Mouse (Mus musculus): ENCODE results near the gene Pitpnm3.

Pitpnm3 gene

DNA sequence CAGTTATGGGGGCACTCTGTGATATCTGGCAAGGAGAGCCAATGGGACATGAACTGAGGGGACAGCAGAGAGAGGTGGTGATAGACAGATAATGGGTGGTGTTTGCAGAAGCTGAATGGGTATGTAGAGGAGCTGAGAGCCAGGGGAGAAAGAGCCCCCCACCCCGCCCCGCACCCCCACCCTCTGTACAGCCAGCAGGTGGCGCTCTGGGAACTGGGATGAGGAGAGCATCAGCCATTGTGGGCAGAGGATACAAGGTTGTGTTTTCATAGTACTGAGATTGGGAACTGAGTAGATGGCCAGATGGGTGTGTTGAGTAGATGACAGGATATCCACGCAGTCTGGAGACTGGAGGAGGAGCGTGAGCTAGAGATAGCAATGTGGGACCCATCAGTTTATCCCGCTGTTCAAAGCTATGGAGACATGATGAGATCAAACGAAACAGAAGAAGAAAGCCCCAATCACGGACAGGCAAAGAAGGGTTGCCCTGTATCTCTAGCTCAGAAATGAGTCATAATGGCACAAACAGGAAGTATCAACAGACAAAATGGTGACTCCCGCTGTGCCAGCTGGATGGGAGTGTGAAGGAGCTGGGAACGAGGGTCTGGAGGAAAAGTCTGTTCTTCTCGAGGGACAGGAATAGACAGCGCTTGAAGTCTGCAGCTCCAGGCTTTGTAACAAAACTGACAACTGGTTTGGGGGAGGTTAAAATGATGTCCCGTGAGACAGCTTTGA, 118.9 kb downstream of the Pitpnm3 start:
- no peak for DNase-seq (ENCODE audit: low read depth, low spot score)
- H3K36me3 ChIP-seq (ENCODE audit: control insufficient read depth, insufficient read depth, low read length, poor library complexity, severe bottlenecking): no peaks in the 10 kb centered on the region
- H3K27me3 ChIP-seq (ENCODE audit: control insufficient read depth, insufficient read depth, low read length, poor library complexity, severe bottlenecking): no peaks in the 10 kb centered on the region

GRCm38 (mm10) chr11:72014674-72015073, 120.9 kb downstream of the Pitpnm3 start:
- no peak for DNase-seq (ENCODE audit: low read depth, low spot score)
- Histone ChIP-seq H3K36me3 (ENCODE audit: control insufficient read depth, insufficient read depth, low read length, poor library complexity, severe bottlenecking) (no peaks in the 10 kb centered on the region), H3K27me3 (ENCODE audit: control insufficient read depth, insufficient read depth, low read length, poor library complexity, severe bottlenecking) (no peaks in the 10 kb centered on the region)

DNA sequence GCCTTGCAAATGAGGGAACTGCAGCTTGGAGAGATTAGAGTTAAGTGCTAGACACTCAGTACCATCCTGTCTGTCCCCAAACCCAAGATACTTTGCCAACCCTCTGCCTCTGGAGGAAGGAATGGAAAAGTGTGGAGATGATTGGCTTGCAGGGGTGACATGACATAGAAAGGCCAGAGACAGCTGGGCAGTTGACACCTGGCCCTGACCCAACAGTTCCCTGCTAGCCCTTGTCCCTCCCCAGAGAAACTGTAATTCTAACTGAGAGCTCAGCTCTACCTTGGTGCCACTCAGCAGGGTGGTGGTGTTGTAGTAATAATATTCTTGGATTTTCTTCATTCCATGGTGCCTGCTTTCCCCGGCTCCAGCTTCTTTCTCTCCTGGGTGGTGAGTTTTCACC, 123.6 kb downstream of the Pitpnm3 start:
- H3K36me3 ChIP-seq (ENCODE audit: control insufficient read depth, insufficient read depth, low read length, poor library complexity, severe bottlenecking): no peaks in the 10 kb centered on the region

GRCm38 (mm10) chr11:72010940-72011722, 124.4 kb downstream of the Pitpnm3 start:
- no peaks in the 10 kb centered on the region for H3K36me3 ChIP-seq (ENCODE audit: control insufficient read depth, insufficient read depth, low read length, poor library complexity, severe bottlenecking)
- no peaks in the 10 kb centered on the region for H3K27me3 ChIP-seq (ENCODE audit: control insufficient read depth, insufficient read depth, low read length, poor library complexity, severe bottlenecking)

More for the DNA sequence above, 123.6 kb downstream of the Pitpnm3 start:
- no peak for DNase-seq (ENCODE audit: low read depth, low spot score)
- H3K27me3 ChIP-seq (ENCODE audit: control insufficient read depth, insufficient read depth, low read length, poor library complexity, severe bottlenecking): no peaks in the 10 kb centered on the region

GRCm38 (mm10) chr11:72010367-72010766, 125.2 kb downstream of the Pitpnm3 start:
- Histone ChIP-seq H3K27me3 (ENCODE audit: control insufficient read depth, insufficient read depth, low read length, poor library complexity, severe bottlenecking) (no peaks in the 10 kb centered on the region), H3K36me3 (ENCODE audit: control insufficient read depth, insufficient read depth, low read length, poor library complexity, severe bottlenecking) (no peaks in the 10 kb centered on the region)
- no peak for DNase-seq (ENCODE audit: low read depth, low spot score)

More at GRCm38 (mm10) chr11:72010940-72011722, 124.4 kb downstream of the Pitpnm3 start:
- DNase-seq (ENCODE audit: low read depth, low spot score): no peak

DNA sequence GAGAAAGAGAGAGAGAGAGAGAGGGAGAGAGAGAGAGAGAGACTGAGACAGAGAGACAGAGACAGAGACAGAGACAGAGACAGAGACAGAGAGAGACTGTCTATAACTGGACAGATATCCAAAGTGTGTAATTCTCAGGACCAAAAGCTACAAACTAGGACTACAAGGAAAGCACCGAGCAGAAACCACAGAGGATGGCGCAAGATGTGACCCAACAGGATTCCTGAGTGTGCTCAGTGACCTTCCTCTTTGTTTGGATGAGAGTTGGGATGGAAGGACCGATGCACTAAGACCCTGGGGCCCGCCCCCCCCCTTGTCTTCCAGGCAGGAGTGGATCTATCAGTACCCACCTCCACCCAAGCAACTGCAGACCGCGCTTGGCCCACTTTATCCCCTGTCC, 130.0 kb downstream of the Pitpnm3 start:
- Histone ChIP-seq H3K27me3 (ENCODE audit: control insufficient read depth, insufficient read depth, low read length, poor library complexity, severe bottlenecking) (no peaks in the 10 kb centered on the region), H3K36me3 (ENCODE audit: control insufficient read depth, insufficient read depth, low read length, poor library complexity, severe bottlenecking) (no peaks in the 10 kb centered on the region)
- DNase-seq (ENCODE audit: low read depth, low spot score): no peak

- Histone ChIP-seq H3K36me3 (ENCODE audit: control insufficient read depth, insufficient read depth, low read length, poor library complexity, severe bottlenecking) (no peaks in the 10 kb centered on the region), H3K27me3 (ENCODE audit: control insufficient read depth, insufficient read depth, low read length, poor library complexity, severe bottlenecking) (no peaks in the 10 kb centered on the region)
- no peak for DNase-seq (ENCODE audit: low read depth, low spot score)
Measured at GRCm38 (mm10) chr11:72003171-72003570, 132.4 kb downstream of the Pitpnm3 start.

GRCm38 (mm10) chr11:72002138-72002853, 133.3 kb downstream of the Pitpnm3 start:
- Histone ChIP-seq H3K36me3 (ENCODE audit: control insufficient read depth, insufficient read depth, low read length, poor library complexity, severe bottlenecking) (no peaks in the 10 kb centered on the region), H3K27me3 (ENCODE audit: control insufficient read depth, insufficient read depth, low read length, poor library complexity, severe bottlenecking) (no peaks in the 10 kb centered on the region)
- DNase-seq (ENCODE audit: low read depth, low spot score): peak; percentile 39

- no peaks in the 10 kb centered on the region for H3K27me3 ChIP-seq (ENCODE audit: control insufficient read depth, insufficient read depth, low read length, poor library complexity, severe bottlenecking)
- DNase-seq (ENCODE audit: low read depth, low spot score): no peak
- H3K36me3 ChIP-seq (ENCODE audit: control insufficient read depth, insufficient read depth, low read length, poor library complexity, severe bottlenecking): no peaks in the 10 kb centered on the region
Measured at GRCm38 (mm10) chr11:72000194-72000593, 135.4 kb downstream of the Pitpnm3 start.
